Mouse (Mus musculus) stomach, embryonic 16.5 days (tissue): ENCODE measurements around the gene H2-D1. TPM values are rescaled to one million over a fixed set of nuclear protein-coding genes. Genes with fewer than 3 reads are reported as not detected.

Experiments
- ATAC-seq: fragments of 200-750 bp; cut with Nextera tagmentation; 2 replicates; pipeline ENCODE4 v1.8.0; 2017; ENCODE audit warnings: moderate number of reproducible peaks, moderate TSS enrichment; ENCODE audit not compliant: insufficient read depth, low FRiP score
- H3K27ac ChIP-seq: fragments of 300-500 bp; sonication (generic); 2 replicates; pipeline ENCODE4 v1.5.1; 2014; ENCODE audit warnings: low read length
- H3K27me3 ChIP-seq: fragments of 300-500 bp; sonication (generic); 2 replicates; pipeline ENCODE4 v1.6.1; 2014; ENCODE audit warnings: low read length, control low read depth, mixed read lengths; ENCODE audit not compliant: control insufficient read depth, insufficient read depth
- H3K36me3 ChIP-seq: fragments of 300-500 bp; sonication (generic); 2 replicates; pipeline ENCODE4 v1.6.1; 2014; ENCODE audit warnings: low read length; ENCODE audit not compliant: control insufficient read depth, insufficient read depth
- H3K4me1 ChIP-seq: fragments of 300-500 bp; sonication (generic); 2 replicates; pipeline ENCODE4 v1.6.1; 2014; ENCODE audit warnings: low read length, control low read depth, mixed read lengths; ENCODE audit not compliant: control insufficient read depth, insufficient read depth
- H3K4me2 ChIP-seq: fragments of 300-500 bp; sonication (generic); 2 replicates; pipeline ENCODE4 v1.6.1; 2014; ENCODE audit warnings: low read depth, low read length, mixed read lengths
- H3K4me3 ChIP-seq: fragments of 300-500 bp; sonication (generic); replicated peaks from 2 replicates; pipeline ENCODE4 v1.5.1; 2014; ENCODE audit warnings: mild to moderate bottlenecking, low read length
- H3K9ac ChIP-seq: fragments of 300-500 bp; sonication (generic); 2 replicates; pipeline ENCODE4 v1.6.1; 2014; ENCODE audit warnings: low read length
- H3K9me3 ChIP-seq: fragments of 300-500 bp; sonication (generic); replicated peaks from 2 replicates; pipeline ENCODE4 v1.6.1; 2016; ENCODE audit warnings: low read length, control low read depth; ENCODE audit not compliant: control insufficient read depth
- WGBS: fragments of 180-500 bp; shearing (Covaris S2); extraction: QIAGEN DNeasy Blood & Tissue Kit; methylation state at CpG from one replicate; pipeline ENCODE4 v1.1.7; 2014; 5-methylcytosine and 5-hydroxymethylcytosine counted together
- polyA plus RNA-seq: library from polyadenylated mRNA; unstranded; fragments of >200 nt; fragmentation: Nextera tagmentation; extraction: Ambion mirVana; gene quantifications from 2 replicates; pipeline ENCODE4 v1.2.1, GENCODE M21; 2015

The H2-D1 gene
- polyA plus RNA-seq, 1 experiment from 2014 or later, result 169 TPM

GRCm38 (mm10) chr17:35244999-35245398 is 17.5 kb upstream of the H2-D1 start:
- Histone ChIP-seq H3K4me3 (no peak overlapping the region), H3K4me1 (peaks cover 36% of the 10 kb centered on the region), H3K4me2 (peak overlapping the region; percentile 76), H3K27me3 (no peaks in the 10 kb centered on the region), H3K36me3 (peaks cover 28% of the 10 kb centered on the region), H3K9me3 (no peaks in the 10 kb centered on the region), H3K27ac (no peak overlapping the region), H3K9ac (0 out of 2 replicates have a peak overlapping the region, but pooled peaks have one; percentile 4)
- whole genome bisulfite sequencing, result 61% methylated on average over 2 of the region's 2 CpGs
- no peak for ATAC-seq

- Histone ChIP-seq H3K9me3 (no peaks in the 10 kb centered on the region), H3K4me2 (no peak overlapping the region), H3K36me3 (peaks cover 34% of the 10 kb centered on the region), H3K27me3 (no peaks in the 10 kb centered on the region), H3K4me1 (peaks cover 27% of the 10 kb centered on the region), H3K9ac (peak overlapping the region; percentile 38), H3K4me3 (no peak overlapping the region), H3K27ac (no peak overlapping the region)
- no peak for ATAC-seq
- WGBS, result 77% methylated on average over 15 of the region's 15 CpGs
Measured at GRCm38 (mm10) chr17:35245731-35246623, 16.6 kb upstream of the H2-D1 start.

- no peak overlapping the region for H3K27ac ChIP-seq
- no peak overlapping the region for H3K9ac ChIP-seq
- 77% methylated on average over 7 of the region's 7 CpGs for WGBS
- H3K4me2 ChIP-seq, result no peak overlapping the region
- no peaks in the 10 kb centered on the region for H3K27me3 ChIP-seq
- ATAC-seq, result no peak
- peaks cover 26% of the 10 kb centered on the region for H3K4me1 ChIP-seq
- H3K9me3 ChIP-seq, result no peaks in the 10 kb centered on the region
- no peak overlapping the region for H3K4me3 ChIP-seq
- peaks cover 41% of the 10 kb centered on the region for H3K36me3 ChIP-seq
Measured at GRCm38 (mm10) chr17:35247144-35247543, 15.4 kb upstream of the H2-D1 start.

- H3K27ac ChIP-seq, result no peak overlapping the region
- H3K36me3 ChIP-seq, result peaks cover 43% of the 10 kb centered on the region
- H3K4me1 ChIP-seq, result peaks cover 18% of the 10 kb centered on the region
- H3K9ac ChIP-seq, result no peak overlapping the region
- no peaks in the 10 kb centered on the region for H3K9me3 ChIP-seq
- no peak overlapping the region for H3K4me3 ChIP-seq
- no peak for ATAC-seq
- no peak overlapping the region for H3K4me2 ChIP-seq
- 79% methylated on average over 14 of the region's 14 CpGs for WGBS
- H3K27me3 ChIP-seq, result no peaks in the 10 kb centered on the region
Measured at GRCm38 (mm10) chr17:35248986-35249385, 13.5 kb upstream of the H2-D1 start.

GRCm38 (mm10) chr17:35249451-35250197 is 12.9 kb upstream of the H2-D1 start:
- Histone ChIP-seq H3K27ac (no peak overlapping the region), H3K9ac (no peak overlapping the region)
- WGBS, result 83% methylated on average over 19 of the region's 19 CpGs

GRCm38 (mm10) chr17:35250348-35251120 is 12.0 kb upstream of the H2-D1 start:
- no peak for ATAC-seq
- Histone ChIP-seq H3K27me3 (no peaks in the 10 kb centered on the region), H3K4me3 (no peak overlapping the region), H3K9me3 (no peaks in the 10 kb centered on the region), H3K9ac (no peak overlapping the region), H3K4me1 (peaks cover 3% of the 10 kb centered on the region; the same call in 1 of the 2 replicates), H3K36me3 (peaks cover 43% of the 10 kb centered on the region), H3K4me2 (no peak overlapping the region), H3K27ac (no peak overlapping the region)
- WGBS, result 74% methylated on average over 3 of the region's 3 CpGs

More at GRCm38 (mm10) chr17:35249451-35250197, 12.9 kb upstream of the H2-D1 start:
- Histone ChIP-seq H3K4me3 (no peak overlapping the region), H3K36me3 (peaks cover 43% of the 10 kb centered on the region), H3K27me3 (no peaks in the 10 kb centered on the region), H3K9me3 (no peaks in the 10 kb centered on the region), H3K4me2 (no peak overlapping the region), H3K4me1 (peaks cover 12% of the 10 kb centered on the region)
- ATAC-seq, result no peak

GRCm38 (mm10) chr17:35251162-35251719 is 11.3 kb upstream of the H2-D1 start:
- 78% methylated on average over 15 of the region's 15 CpGs for whole genome bisulfite sequencing
- no peak for ATAC-seq
- no peak overlapping the region for H3K9ac ChIP-seq

GRCm38 (mm10) chr17:35251981-35252380 is 10.5 kb upstream of the H2-D1 start:
- Histone ChIP-seq H3K4me3 (no peak overlapping the region), H3K4me1 (no peaks in the 10 kb centered on the region), H3K9ac (no peak overlapping the region), H3K27me3 (no peaks in the 10 kb centered on the region), H3K27ac (no peak overlapping the region), H3K9me3 (no peaks in the 10 kb centered on the region), H3K36me3 (peaks cover 30% of the 10 kb centered on the region), H3K4me2 (no peak overlapping the region)
- no peak for ATAC-seq
- 75% methylated on average over 5 of the region's 5 CpGs for WGBS

More at GRCm38 (mm10) chr17:35251162-35251719, 11.3 kb upstream of the H2-D1 start:
- Histone ChIP-seq H3K27me3 (no peaks in the 10 kb centered on the region), H3K36me3 (peaks cover 38% of the 10 kb centered on the region), H3K4me1 (no peaks in the 10 kb centered on the region), H3K4me2 (no peak overlapping the region), H3K27ac (no peak overlapping the region), H3K9me3 (no peaks in the 10 kb centered on the region), H3K4me3 (no peak overlapping the region)
